Mouse (Mus musculus): ENCODE data around the gene P2ry14. TPM values are rescaled to one million over a fixed set of nuclear protein-coding genes. Genes with fewer than 3 reads are reported as not detected.

The P2ry14 gene
- polyA plus RNA-seq, 2 experiments: 2.5 to 4.1 TPM

GRCm38 (mm10) chr3:59167417-59168054 lies 14.1 kb upstream of the P2ry14 start:
- Histone ChIP-seq H3K4me1 (replicated peaks; ENCODE audit: control insufficient read depth in 2 of 2, insufficient read depth in 2 of 2, low read length in 1 of 2) (peaks cover 0 to 7% of the 10 kb centered on the region in 2 experiments; a peak in 2 of 4 replicates), H3K9me3 (ENCODE audit: control insufficient read depth, low read length) (no peaks in the 10 kb centered on the region), H3K27ac (no peak overlapping the region), H3K36me3 (replicated peaks; ENCODE audit: control insufficient read depth, insufficient read depth, low read depth) (no peaks in the 10 kb centered on the region), H3K9ac (replicated peaks) (no peak overlapping the region), H3K4me3 (ENCODE audit: insufficient read depth in 1 of 2, low read depth in 2 of 2, low read length in 2 of 2) (no peak overlapping the region), H3K4me2 (ENCODE audit: low read depth) (no peak overlapping the region), H3K27me3 (ENCODE audit: control insufficient read depth, insufficient read depth, low read length) (no peaks in the 10 kb centered on the region)
- TF ChIP-seq EP300 (IDR thresholded peaks at IDR 0.05; ENCODE audit: low read depth) (no peak), CTCF (IDR thresholded peaks at IDR 0.05; ENCODE audit: low read depth) (no peak)
- DNase-seq (ENCODE audit: low read depth in 3 of 3, low spot score in 3 of 3): no peak
- ATAC-seq (ENCODE audit: insufficient read depth): no peak
- WGBS (ENCODE audit: insufficient replicate concordance): 60% methylated on average over 2 of the region's 2 CpGs

GRCm38 (mm10) chr3:59160465-59160864 lies 7.0 kb upstream of the P2ry14 start:
- Histone ChIP-seq H3K4me2 (ENCODE audit: low read depth) (no peak overlapping the region), H3K36me3 (replicated peaks; ENCODE audit: control insufficient read depth, insufficient read depth, low read depth) (no peaks in the 10 kb centered on the region), H3K27ac (no peak overlapping the region), H3K4me1 (replicated peaks; ENCODE audit: control insufficient read depth in 2 of 2, insufficient read depth in 2 of 2, low read length in 1 of 2) (no peaks in the 10 kb centered on the region), H3K27me3 (ENCODE audit: control insufficient read depth, insufficient read depth, low read length) (no peaks in the 10 kb centered on the region), H3K4me3 (ENCODE audit: insufficient read depth in 1 of 2, low read depth in 2 of 2, low read length in 2 of 2) (no peak overlapping the region), H3K9me3 (ENCODE audit: control insufficient read depth, low read length) (no peaks in the 10 kb centered on the region), H3K9ac (replicated peaks) (no peak overlapping the region)
- WGBS (ENCODE audit: insufficient replicate concordance): 45% methylated on average over 1 of the region's 1 CpGs
- TF ChIP-seq EP300 (IDR thresholded peaks at IDR 0.05; ENCODE audit: low read depth) (no peak), CTCF (IDR thresholded peaks at IDR 0.05; ENCODE audit: low read depth) (no peak)
- no peak for ATAC-seq (ENCODE audit: insufficient read depth)
- no peak for DNase-seq (ENCODE audit: low read depth in 3 of 3, low spot score in 3 of 3)

GRCm38 (mm10) chr3:59157048-59157447 lies 3.6 kb upstream of the P2ry14 start:
- Histone ChIP-seq H3K9ac (replicated peaks) (no peak overlapping the region), H3K36me3 (replicated peaks; ENCODE audit: control insufficient read depth, insufficient read depth, low read depth) (no peaks in the 10 kb centered on the region), H3K9me3 (ENCODE audit: control insufficient read depth, low read length) (no peaks in the 10 kb centered on the region), H3K4me3 (ENCODE audit: insufficient read depth in 1 of 2, low read depth in 2 of 2, low read length in 2 of 2) (no peak overlapping the region), H3K4me2 (ENCODE audit: low read depth) (no peak overlapping the region), H3K27ac (no peak overlapping the region), H3K27me3 (ENCODE audit: control insufficient read depth, insufficient read depth, low read length) (no peaks in the 10 kb centered on the region), H3K4me1 (replicated peaks; ENCODE audit: control insufficient read depth in 2 of 2, insufficient read depth in 2 of 2, low read length in 1 of 2) (peaks cover 0 to 5% of the 10 kb centered on the region in 2 experiments; a peak in 1 of 4 replicates)
- 72% methylated on average over 5 of the region's 5 CpGs for WGBS (ENCODE audit: insufficient replicate concordance)
- no peak for ATAC-seq (ENCODE audit: insufficient read depth)
- DNase-seq (ENCODE audit: low read depth in 3 of 3, low spot score in 3 of 3): no peak
- TF ChIP-seq EP300 (IDR thresholded peaks at IDR 0.05; ENCODE audit: low read depth): no peak
- no peak for TF ChIP-seq CTCF (IDR thresholded peaks at IDR 0.05; ENCODE audit: low read depth)

- 75% methylated on average over 6 of the region's 6 CpGs for WGBS (ENCODE audit: insufficient replicate concordance)
- H3K4me2 ChIP-seq (ENCODE audit: low read depth): no peak overlapping the region
- DNase-seq (ENCODE audit: low read depth in 3 of 3, low spot score in 3 of 3): no peak
- no peak for TF ChIP-seq EP300 (IDR thresholded peaks at IDR 0.05; ENCODE audit: low read depth)
- TF ChIP-seq CTCF (IDR thresholded peaks at IDR 0.05; ENCODE audit: low read depth): no peak
- no peak overlapping the region for H3K4me3 ChIP-seq (ENCODE audit: insufficient read depth in 1 of 2, low read depth in 2 of 2, low read length in 2 of 2)
- no peak for ATAC-seq (ENCODE audit: insufficient read depth)
- no peaks in the 10 kb centered on the region for H3K36me3 ChIP-seq (replicated peaks; ENCODE audit: control insufficient read depth, insufficient read depth, low read depth)
- no peak overlapping the region for H3K9ac ChIP-seq (replicated peaks)
- H3K9me3 ChIP-seq (ENCODE audit: control insufficient read depth, low read length): no peaks in the 10 kb centered on the region
- no peak overlapping the region for H3K27ac ChIP-seq
- H3K4me1 ChIP-seq (replicated peaks; ENCODE audit: control insufficient read depth in 2 of 2, insufficient read depth in 2 of 2, low read length in 1 of 2): peaks cover 0 to 5% of the 10 kb centered on the region in 2 experiments; a peak in 1 of 4 replicates
- no peaks in the 10 kb centered on the region for H3K27me3 ChIP-seq (ENCODE audit: control insufficient read depth, insufficient read depth, low read length)
Measured at GRCm38 (mm10) chr3:59155404-59155803, 2.0 kb upstream of the P2ry14 start.

- TF ChIP-seq EP300 (IDR thresholded peaks at IDR 0.05; ENCODE audit: low read depth) (no peak), CTCF (IDR thresholded peaks at IDR 0.05; ENCODE audit: low read depth) (no peak)
- Histone ChIP-seq H3K9me3 (ENCODE audit: control insufficient read depth, low read length) (no peaks in the 10 kb centered on the region), H3K4me3 (ENCODE audit: insufficient read depth in 1 of 2, low read depth in 2 of 2, low read length in 2 of 2) (no peak overlapping the region), H3K27ac (no peak overlapping the region), H3K9ac (replicated peaks) (no peak overlapping the region), H3K4me2 (ENCODE audit: low read depth) (no peak overlapping the region), H3K36me3 (replicated peaks; ENCODE audit: control insufficient read depth, insufficient read depth, low read depth) (no peaks in the 10 kb centered on the region), H3K27me3 (ENCODE audit: control insufficient read depth, insufficient read depth, low read length) (no peaks in the 10 kb centered on the region), H3K4me1 (replicated peaks; ENCODE audit: control insufficient read depth in 2 of 2, insufficient read depth in 2 of 2, low read length in 1 of 2) (peaks cover 0 to 5% of the 10 kb centered on the region in 2 experiments; a peak in 1 of 4 replicates)
- DNase-seq (ENCODE audit: low read depth in 3 of 3, low spot score in 3 of 3) (no peak), ATAC-seq (ENCODE audit: insufficient read depth) (no peak)
- 58% methylated on average over 2 of the region's 2 CpGs for WGBS (ENCODE audit: insufficient replicate concordance)
Measured at GRCm38 (mm10) chr3:59154888-59155287, 1.5 kb upstream of the P2ry14 start.

Measured in liver, embryonic 14.5 days (tissue).